Mouse (Mus musculus) monocyte, adult 5-6 weeks (primary cell): Measurements from ENCODE around the gene Pgr. TPM values are rescaled to one million over a fixed set of nuclear protein-coding genes. Genes with fewer than 3 reads are reported as not detected.

Experiments
- total RNA-seq: library from RNA; stranded (forward); fragments of 200-1000, 200-491, 200-594 nt; gene quantifications from 3 replicates; pipeline ENCODE4 v1.2.3, GENCODE M21; 2017

Pgr gene
- total RNA-seq, 1 experiment from 2014 or later: not detected

Other genes with a start within 250 kb of the Pgr start
- not detected in 3 replicates for gene Gm16485, start 72.0 kb downstream of the Pgr start, total RNA-seq